Mouse (Mus musculus) midbrain, embryonic 15.5 days (tissue): Measurements from ENCODE around the gene Padi4. TPM values are rescaled to one million over a fixed set of nuclear protein-coding genes. Genes with fewer than 3 reads are reported as not detected.

Experiments used
- ATAC-seq: fragments of 200-750 bp; cut with Nextera tagmentation; replicated peaks from 2 replicates; pipeline ENCODE4 v1.8.0; 2017; ENCODE audit warnings: moderate TSS enrichment
- H3K27ac ChIP-seq: fragments of 300-500 bp; sonication (generic); 2 replicates; pipeline ENCODE4 v1.5.1; 2015; ENCODE audit warnings: mild to moderate bottlenecking, inconsistent platforms
- H3K27me3 ChIP-seq: fragments of 300-500 bp; sonication (generic); replicated peaks from 2 replicates; pipeline ENCODE4 v1.6.1; 2015; ENCODE audit warnings: inconsistent platforms
- H3K36me3 ChIP-seq: fragments of 300-500 bp; sonication (generic); replicated peaks from 2 replicates; pipeline ENCODE4 v1.6.1; 2015; ENCODE audit warnings: inconsistent platforms
- H3K4me1 ChIP-seq: fragments of 300-500 bp; sonication (generic); 2 replicates; pipeline ENCODE4 v1.6.1; 2015; ENCODE audit warnings: inconsistent platforms
- H3K4me2 ChIP-seq: fragments of 300-500 bp; sonication (generic); 2 replicates; pipeline ENCODE4 v1.6.1; 2015; ENCODE audit warnings: inconsistent platforms, mild to moderate bottlenecking, moderate library complexity
- H3K4me3 ChIP-seq: fragments of 300-500 bp; sonication (generic); 2 replicates; pipeline ENCODE4 v1.5.1; 2015; ENCODE audit warnings: mild to moderate bottlenecking, inconsistent platforms
- H3K9ac ChIP-seq: fragments of 300-500 bp; sonication (generic); 2 replicates; pipeline ENCODE4 v1.6.1; 2015; ENCODE audit warnings: mild to moderate bottlenecking, inconsistent platforms
- H3K9me3 ChIP-seq: fragments of 300-500 bp; sonication (generic); 2 replicates; pipeline ENCODE4 v1.6.1; 2016; ENCODE audit warnings: inconsistent platforms
- WGBS: fragments of 180-500 bp; shearing (Covaris S2); methylation state at CpG from one replicate; pipeline ENCODE4 v1.1.7; 2015; ENCODE audit warnings: mixed read lengths; 5-methylcytosine and 5-hydroxymethylcytosine counted together
- polyA plus RNA-seq: library from polyadenylated mRNA; unstranded; fragments of >200 nt; fragmentation: Nextera tagmentation; extraction: Ambion mirVana; gene quantifications from 2 replicates; pipeline ENCODE4 v1.2.1, GENCODE M21; 2015

The Padi4 gene
- polyA plus RNA-seq, 1 experiment from 2014 or later: 0.19 TPM

DNA sequence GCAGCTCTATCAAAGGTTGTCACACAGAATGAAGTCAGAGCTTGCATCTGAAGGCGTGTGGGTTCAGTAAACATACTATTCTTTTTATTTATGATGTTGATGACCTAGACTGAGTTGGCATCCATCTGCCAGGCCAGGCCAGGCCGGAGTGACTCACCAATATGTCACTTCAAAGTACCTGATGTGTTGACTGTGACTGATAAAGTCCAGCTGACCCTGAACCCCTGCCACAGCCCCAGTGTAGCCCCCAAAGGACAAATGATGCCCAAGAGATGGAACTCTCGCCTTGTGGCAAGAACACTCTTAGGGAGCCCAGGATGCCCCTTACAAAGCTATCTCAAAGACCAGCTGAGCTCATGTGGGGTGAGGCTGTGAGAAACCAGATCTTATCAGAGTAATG is 18.2 kb downstream of the Padi4 start:
- H3K27ac ChIP-seq: no peak overlapping the region
- H3K9me3 ChIP-seq: no peaks in the 10 kb centered on the region
- H3K27me3 ChIP-seq: no peaks in the 10 kb centered on the region
- H3K9ac ChIP-seq: no peak overlapping the region
- H3K4me2 ChIP-seq: no peak overlapping the region
- H3K4me3 ChIP-seq: no peak overlapping the region
- no peak for ATAC-seq
- 84% methylated on average over 3 of the region's 3 CpGs for WGBS
- H3K36me3 ChIP-seq: no peaks in the 10 kb centered on the region
- peaks cover 5% of the 10 kb centered on the region; the same call in 1 of the 2 replicates for H3K4me1 ChIP-seq

DNA sequence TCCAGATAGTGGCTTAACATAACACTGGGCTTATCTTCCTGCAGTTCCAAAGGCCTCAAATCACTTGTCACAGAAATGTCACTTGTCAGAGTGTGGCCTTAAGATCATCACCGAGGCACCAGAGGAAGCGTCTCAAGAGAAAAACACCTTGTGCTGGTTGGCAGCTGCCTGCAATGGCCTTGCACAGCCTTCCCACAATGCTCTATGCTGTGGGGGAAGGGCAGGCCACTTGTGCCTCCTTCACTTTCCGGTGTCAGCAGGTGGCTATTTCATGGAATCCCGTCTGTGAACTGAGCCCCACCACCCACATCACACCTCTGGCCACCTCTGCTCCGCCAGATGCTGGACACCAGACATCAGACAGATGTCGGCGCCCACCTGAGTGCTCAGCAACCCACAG is 20.7 kb downstream of the Padi4 start:
- Histone ChIP-seq H3K9me3 (no peaks in the 10 kb centered on the region), H3K27ac (no peak overlapping the region), H3K9ac (no peak overlapping the region), H3K4me2 (no peak overlapping the region), H3K36me3 (no peaks in the 10 kb centered on the region), H3K4me1 (peaks cover 11% of the 10 kb centered on the region; the same call in 1 of the 2 replicates), H3K27me3 (no peaks in the 10 kb centered on the region), H3K4me3 (no peak overlapping the region)
- ATAC-seq: no peak
- 67% methylated on average over 7 of the region's 7 CpGs for WGBS

DNA sequence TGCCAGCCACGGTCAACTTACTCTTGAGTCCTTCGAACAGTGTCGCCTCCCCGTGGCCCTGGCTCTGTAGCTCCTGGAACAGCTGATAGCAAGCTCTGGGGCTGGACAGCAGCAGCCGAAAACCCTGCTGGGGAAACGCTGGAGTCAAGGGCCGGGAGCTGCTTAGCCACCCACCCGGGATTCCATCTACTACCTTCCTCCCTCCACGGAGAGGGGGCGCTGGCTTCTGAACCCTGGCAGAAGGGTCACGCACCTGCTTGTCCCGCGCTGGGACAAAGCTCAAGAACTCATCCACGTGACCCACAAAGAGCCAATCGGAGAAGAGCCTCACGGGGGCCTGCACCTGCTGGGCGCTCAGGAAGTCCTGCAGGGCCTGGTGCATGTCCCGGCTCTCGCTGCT is 23.7 kb downstream of the Padi4 start:
- no peak for ATAC-seq

DNA sequence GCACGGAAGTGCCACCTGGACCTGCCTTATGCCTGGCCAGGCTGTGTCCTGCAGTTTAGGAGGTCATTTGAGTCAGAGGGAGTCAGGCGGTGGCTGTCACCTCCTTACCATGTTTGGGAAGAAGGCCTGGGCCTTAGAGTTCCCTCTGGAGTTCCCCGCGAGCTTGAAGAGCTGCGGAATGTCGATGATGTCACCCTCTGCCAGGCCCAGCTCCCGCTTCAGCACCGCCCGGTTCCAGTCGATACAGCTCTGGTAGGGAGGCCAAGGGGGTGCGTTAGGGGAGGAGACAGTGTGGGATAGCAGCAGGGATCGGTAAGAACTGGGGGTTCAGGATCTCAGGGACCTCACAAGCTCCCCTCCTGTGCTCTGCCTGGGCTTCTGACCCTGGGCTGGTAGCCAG is 26.1 kb downstream of the Padi4 start:
- H3K36me3 ChIP-seq: no peaks in the 10 kb centered on the region
- WGBS: 24% methylated on average over 12 of the region's 12 CpGs
- H3K4me3 ChIP-seq: no peak overlapping the region
- no peaks in the 10 kb centered on the region for H3K9me3 ChIP-seq
- H3K27ac ChIP-seq: no peak overlapping the region
- no peak overlapping the region for H3K4me2 ChIP-seq
- no peak for ATAC-seq
- no peaks in the 10 kb centered on the region for H3K27me3 ChIP-seq
- no peak overlapping the region for H3K9ac ChIP-seq
- 0 out of 2 replicates have a peak, but pooled peaks cover 6% of the 10 kb centered on the region for H3K4me1 ChIP-seq

More for the DNA sequence above, 23.7 kb downstream of the Padi4 start:
- H3K27ac ChIP-seq: no peak overlapping the region
- no peak overlapping the region for H3K4me3 ChIP-seq
- WGBS: 5% methylated on average over 19 of the region's 19 CpGs
- no peaks in the 10 kb centered on the region for H3K27me3 ChIP-seq
- no peaks in the 10 kb centered on the region for H3K36me3 ChIP-seq
- no peaks in the 10 kb centered on the region for H3K9me3 ChIP-seq
- H3K9ac ChIP-seq: no peak overlapping the region
- H3K4me1 ChIP-seq: 0 out of 2 replicates have a peak, but pooled peaks cover 6% of the 10 kb centered on the region
- H3K4me2 ChIP-seq: peak overlapping the region; percentile 38

DNA sequence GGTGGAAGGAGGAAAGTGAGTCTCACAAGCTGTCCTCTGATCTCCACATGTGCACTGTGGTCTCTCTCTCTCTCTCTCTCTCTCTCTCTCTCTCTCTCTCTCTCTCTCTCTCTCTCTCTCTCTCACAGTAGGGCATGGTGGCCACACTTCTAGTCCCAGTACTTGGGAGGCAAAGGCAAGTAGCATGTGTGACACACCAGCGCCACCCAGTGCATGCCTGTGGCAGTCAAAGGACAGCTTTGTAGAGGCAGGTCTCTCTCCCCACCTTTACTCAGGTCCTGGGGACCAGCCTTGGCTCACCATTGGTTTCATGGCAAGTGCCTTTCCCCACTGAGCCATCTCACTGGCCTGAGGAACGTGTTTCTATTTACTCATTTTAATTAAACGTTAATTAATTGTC is 29.4 kb downstream of the Padi4 start:
- Histone ChIP-seq H3K4me2 (no peak overlapping the region), H3K9ac (no peak overlapping the region), H3K4me3 (no peak overlapping the region), H3K27ac (no peak overlapping the region), H3K27me3 (no peaks in the 10 kb centered on the region), H3K9me3 (no peaks in the 10 kb centered on the region), H3K36me3 (no peaks in the 10 kb centered on the region), H3K4me1 (no peaks in the 10 kb centered on the region)
- ATAC-seq: no peak
- 27% methylated on average over 3 of the region's 3 CpGs for WGBS

DNA sequence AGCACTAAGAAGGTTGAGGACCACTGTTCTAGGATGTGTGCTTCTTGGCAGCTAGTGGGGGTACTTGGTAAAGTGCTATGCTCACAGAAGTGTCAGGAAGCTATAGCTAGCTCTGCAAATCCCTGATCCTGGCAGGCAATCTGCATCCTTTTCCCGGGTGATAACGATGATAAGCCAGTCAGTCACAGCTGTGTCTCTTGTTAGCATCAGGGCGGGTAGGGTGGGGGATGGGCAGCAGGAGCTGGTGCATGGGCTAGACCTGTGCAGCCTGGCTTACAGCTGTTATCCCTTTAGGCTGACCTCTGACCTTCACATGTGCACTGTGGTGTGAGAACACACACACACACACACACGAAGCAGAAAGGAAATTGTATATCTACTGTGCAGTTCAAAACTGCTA is 30.9 kb downstream of the Padi4 start:
- H3K9me3 ChIP-seq: no peaks in the 10 kb centered on the region
- H3K36me3 ChIP-seq: no peaks in the 10 kb centered on the region
- no peak overlapping the region for H3K27ac ChIP-seq
- ATAC-seq: no peak
- WGBS: 29% methylated on average over 4 of the region's 4 CpGs
- H3K4me3 ChIP-seq: no peak overlapping the region
- H3K4me2 ChIP-seq: no peak overlapping the region
- no peaks in the 10 kb centered on the region for H3K27me3 ChIP-seq
- H3K9ac ChIP-seq: no peak overlapping the region
- H3K4me1 ChIP-seq: no peaks in the 10 kb centered on the region

DNA sequence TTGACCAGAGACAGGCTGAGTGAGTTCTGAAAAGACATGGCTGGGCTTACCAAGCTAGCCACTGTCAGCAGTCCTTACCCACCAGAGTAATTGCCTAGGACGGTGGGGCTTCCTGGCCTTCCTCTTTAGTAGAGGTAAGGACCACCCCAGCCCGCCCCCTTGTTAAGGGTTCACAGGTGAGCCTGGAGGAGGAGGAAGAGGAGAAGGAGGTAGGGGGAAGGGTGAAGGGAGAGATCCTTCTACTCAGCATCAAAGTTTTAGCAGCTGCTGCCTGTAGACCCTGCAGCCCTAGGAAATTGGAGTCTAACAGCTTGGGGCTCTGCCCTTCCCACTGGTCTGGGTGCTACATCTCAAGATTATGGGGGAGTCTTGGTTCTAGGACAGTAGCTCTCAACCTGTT is 31.5 kb downstream of the Padi4 start, which contains the start of gene Padi6:
TSS of gene Padi6 (minus strand) at position 101 of the 400 bp plus-strand sequence.
- H3K4me1 ChIP-seq: no peaks in the 10 kb centered on the region
- 84% methylated on average over 2 of the region's 2 CpGs for WGBS
- H3K27ac ChIP-seq: no peak within 1 kb of the TSS
- H3K9ac ChIP-seq: no peak within 1 kb of the TSS
- H3K27me3 ChIP-seq: no peaks in the 10 kb centered on the region
- H3K4me2 ChIP-seq: no peak within 1 kb of the TSS
- H3K36me3 ChIP-seq: no peaks in the 10 kb centered on the region
- no peak within 1 kb of the TSS for H3K4me3 ChIP-seq
- no peak for ATAC-seq
- H3K9me3 ChIP-seq: no peaks in the 10 kb centered on the region

DNA sequence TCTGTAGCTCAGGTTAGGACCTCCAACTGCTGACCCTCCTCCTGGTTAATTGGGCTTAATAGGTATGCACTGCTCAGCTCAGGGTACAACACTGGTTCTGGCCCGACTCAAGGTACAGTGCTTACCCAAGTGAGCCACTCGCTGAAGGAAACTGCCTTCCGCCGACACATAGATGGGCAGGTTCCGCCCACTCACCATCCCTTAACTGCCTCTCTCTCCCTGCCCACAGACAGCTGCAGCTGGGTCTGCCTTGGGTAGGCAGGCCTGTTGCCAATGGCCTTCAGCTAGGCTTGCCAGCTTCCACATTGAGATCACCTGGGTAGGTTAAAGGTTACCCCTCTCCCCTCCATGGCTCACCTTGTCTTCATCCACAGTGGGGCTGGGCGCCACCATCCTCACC is 32.6 kb downstream of the Padi4 start:
- no peak overlapping the region for H3K9ac ChIP-seq
- whole genome bisulfite sequencing: 93% methylated on average over 6 of the region's 6 CpGs
- no peak overlapping the region for H3K27ac ChIP-seq
- ATAC-seq: no peak
- H3K27me3 ChIP-seq: no peaks in the 10 kb centered on the region
- no peak overlapping the region for H3K4me2 ChIP-seq
- no peaks in the 10 kb centered on the region for H3K9me3 ChIP-seq
- H3K4me3 ChIP-seq: no peak overlapping the region
- no peaks in the 10 kb centered on the region for H3K36me3 ChIP-seq
- no peaks in the 10 kb centered on the region for H3K4me1 ChIP-seq

DNA sequence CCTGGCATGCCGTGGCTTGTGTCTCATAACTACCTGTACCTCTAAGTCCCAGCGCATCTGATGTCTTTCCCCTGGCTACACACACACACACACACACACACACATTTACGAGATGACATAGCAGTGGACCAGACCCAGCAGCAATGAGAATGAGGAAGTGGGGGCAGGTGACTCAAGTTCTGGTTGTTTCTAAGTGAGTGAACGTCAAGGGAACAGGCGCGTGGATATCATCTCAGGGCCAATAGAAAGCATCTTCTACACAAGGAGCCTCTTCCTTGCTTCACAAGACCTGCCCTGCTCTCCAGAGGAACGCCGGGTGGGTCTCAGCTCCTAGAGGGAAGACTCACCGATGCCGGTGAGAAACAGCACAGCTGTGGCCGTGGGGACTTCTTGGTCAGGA is 33.4 kb downstream of the Padi4 start:
- Histone ChIP-seq H3K9ac (no peak overlapping the region), H3K27ac (no peak overlapping the region), H3K27me3 (no peaks in the 10 kb centered on the region), H3K4me1 (no peaks in the 10 kb centered on the region), H3K36me3 (no peaks in the 10 kb centered on the region), H3K4me3 (no peak overlapping the region), H3K9me3 (no peaks in the 10 kb centered on the region), H3K4me2 (no peak overlapping the region)
- WGBS: 86% methylated on average over 11 of the region's 11 CpGs
- ATAC-seq: no peak

DNA sequence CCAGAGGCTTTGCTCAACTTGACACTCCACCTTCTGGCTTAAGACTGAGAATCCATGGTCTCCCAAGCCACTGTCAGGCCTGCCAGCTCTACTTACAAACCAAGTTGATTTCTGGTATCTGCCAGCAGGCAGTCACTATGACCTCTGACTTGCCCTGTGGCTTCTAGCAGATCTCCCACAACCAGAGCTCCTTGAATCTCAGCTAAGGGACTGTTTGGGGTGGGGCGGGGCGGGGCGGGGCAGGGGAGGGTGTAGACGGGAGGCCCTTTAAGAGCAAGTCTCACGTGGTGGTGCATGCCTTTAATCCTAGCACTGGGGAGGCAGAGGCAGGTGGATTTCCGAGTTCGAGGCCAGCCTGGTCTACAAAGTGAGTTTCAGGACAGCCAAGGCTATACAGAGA is 41.2 kb downstream of the Padi4 start:
- no peak overlapping the region for H3K9ac ChIP-seq
- no peaks in the 10 kb centered on the region for H3K27me3 ChIP-seq
- no peaks in the 10 kb centered on the region for H3K9me3 ChIP-seq
- H3K36me3 ChIP-seq: no peaks in the 10 kb centered on the region
- H3K4me2 ChIP-seq: no peak overlapping the region
- WGBS: 78% methylated on average over 7 of the region's 7 CpGs
- H3K27ac ChIP-seq: no peak overlapping the region
- no peaks in the 10 kb centered on the region for H3K4me1 ChIP-seq
- ATAC-seq: no peak
- H3K4me3 ChIP-seq: no peak overlapping the region

DNA sequence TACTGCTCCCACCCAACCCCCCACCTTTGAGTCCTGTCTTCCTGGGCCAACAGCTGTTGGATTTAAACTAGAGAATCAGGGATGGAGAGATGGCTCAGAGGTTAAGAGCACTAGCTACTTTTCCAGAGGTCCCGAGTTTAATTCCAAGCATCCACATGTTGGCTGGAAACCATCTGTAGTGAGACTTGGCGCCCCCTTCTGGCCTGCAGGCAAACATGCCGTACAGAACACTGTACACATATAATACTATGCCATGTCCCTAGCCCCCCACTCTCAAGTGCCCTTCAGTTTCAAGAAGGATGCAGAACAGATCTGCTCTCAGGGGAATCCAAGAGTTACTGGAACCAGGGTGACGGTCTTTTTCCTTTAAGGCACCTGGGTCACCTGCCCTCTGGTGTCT is 42.4 kb downstream of the Padi4 start:
- no peaks in the 10 kb centered on the region for H3K27me3 ChIP-seq
- no peak overlapping the region for H3K4me3 ChIP-seq
- 88% methylated on average over 4 of the region's 4 CpGs for WGBS
- no peaks in the 10 kb centered on the region for H3K36me3 ChIP-seq
- H3K9me3 ChIP-seq: no peaks in the 10 kb centered on the region
- no peak overlapping the region for H3K4me2 ChIP-seq
- H3K27ac ChIP-seq: no peak overlapping the region
- ATAC-seq: no peak
- H3K9ac ChIP-seq: no peak overlapping the region
- H3K4me1 ChIP-seq: no peaks in the 10 kb centered on the region

DNA sequence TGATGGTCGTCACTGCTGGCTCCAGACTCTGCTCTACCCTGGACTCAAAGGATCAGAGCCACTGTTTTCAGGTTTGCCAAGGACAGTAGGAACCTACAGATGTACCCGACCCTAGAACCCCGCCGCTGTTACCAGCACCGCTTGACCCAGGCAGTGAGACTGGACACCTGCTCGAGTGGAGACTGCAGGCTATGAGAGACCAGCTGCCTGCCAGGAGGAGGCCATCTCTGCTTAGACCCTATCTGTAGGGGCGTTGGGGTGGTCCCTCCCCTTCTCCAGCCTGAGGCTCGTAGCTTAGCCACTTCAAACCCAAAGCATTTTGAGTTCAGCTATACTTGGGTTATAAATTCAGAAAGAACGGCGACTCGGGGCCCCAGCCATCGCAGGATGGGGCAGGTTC is 47.1 kb downstream of the Padi4 start:
- peaks cover 8% of the 10 kb centered on the region; the same call in 1 of the 2 replicates for H3K4me1 ChIP-seq
- H3K9me3 ChIP-seq: no peaks in the 10 kb centered on the region
- peaks cover 5% of the 10 kb centered on the region; the same call in 1 of the 2 replicates for H3K36me3 ChIP-seq
- H3K27me3 ChIP-seq: no peaks in the 10 kb centered on the region
- no peak overlapping the region for H3K4me3 ChIP-seq
- H3K4me2 ChIP-seq: no peak overlapping the region
- H3K27ac ChIP-seq: no peak overlapping the region
- WGBS: 91% methylated on average over 12 of the region's 12 CpGs
- no peak for ATAC-seq
- H3K9ac ChIP-seq: no peak overlapping the region

DNA sequence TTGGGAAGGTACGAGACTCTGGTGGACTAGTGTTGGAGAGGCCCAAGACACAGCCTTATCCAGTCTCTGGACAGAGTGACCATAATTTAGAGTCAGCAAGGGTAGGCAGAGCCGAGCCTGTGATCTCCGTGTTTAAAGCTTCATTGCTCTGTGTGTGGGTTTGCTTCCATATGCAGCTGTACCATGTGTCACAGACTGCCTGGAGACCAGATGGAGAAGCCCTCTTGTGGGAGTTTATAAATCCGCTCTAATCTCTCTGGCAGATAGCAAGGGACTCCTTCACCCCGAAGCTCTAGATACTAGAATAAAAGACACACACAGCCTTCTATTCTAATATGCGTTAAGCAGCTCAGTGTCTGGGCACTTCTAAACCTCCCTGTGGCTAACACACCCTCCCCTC is 49.3 kb downstream of the Padi4 start:
- Histone ChIP-seq H3K9ac (no peak overlapping the region), H3K36me3 (peaks cover 23% of the 10 kb centered on the region; the same call in 1 of the 2 replicates), H3K4me2 (no peak overlapping the region), H3K4me3 (no peak overlapping the region), H3K4me1 (peaks cover 8% of the 10 kb centered on the region; the same call in 1 of the 2 replicates), H3K27me3 (no peaks in the 10 kb centered on the region), H3K27ac (peak overlapping the region; percentile 35), H3K9me3 (no peaks in the 10 kb centered on the region)
- ATAC-seq: no peak; the same call in 1 of the 2 replicates
- 39% methylated on average over 6 of the region's 6 CpGs for WGBS
